In genomic region chr3:74019501-74019900, GRCm38 (mm10) we compare ENCODE assay signal across 26 mouse cellular contexts.
DNase-seq lines count a peak whose midpoint lies in the region; ATAC-seq and TF ChIP-seq lines count a peak whose summit lies in the region.
"Had no signal": no experiment of that assay in that cellular context is flagged by ENCODE, and none has a peak within 500 bp of the region (broad histone marks: within the 10 kb centered on the region; RNA-seq: fewer than 3 reads in every experiment).

No protein-coding gene starts in this region.

- no peak overlapping the region for H3K9ac ChIP-seq in forebrain, postnatal 0 days
- H3K9ac ChIP-seq: embryonic facial prominence, embryonic 12.5 days; embryonic facial prominence, embryonic 15.5 days; forebrain, embryonic 15.5 days; heart, embryonic 12.5 days; heart, embryonic 15.5 days; hindbrain, embryonic 13.5 days; intestine, embryonic 15.5 days had no signal

- H3K4me1 ChIP-seq in forebrain, postnatal 0 days (ENCODE audit: insufficient read depth), result no peaks in the 10 kb centered on the region
- H3K4me1 ChIP-seq in forebrain, embryonic 10.5 days, result no peaks in the 10 kb centered on the region
- H3K4me1 ChIP-seq: embryonic facial prominence, embryonic 12.5 days; embryonic facial prominence, embryonic 15.5 days; forebrain, embryonic 15.5 days; heart, embryonic 12.5 days; heart, embryonic 15.5 days; hindbrain, embryonic 10.5 days; hindbrain, embryonic 13.5 days; intestine, embryonic 15.5 days had no signal

- no peak for TF ChIP-seq CTCF in forebrain, postnatal 0 days (IDR thresholded peaks at IDR 0.05; ENCODE audit: low read depth)
- TF ChIP-seq CTCF in brain, embryonic 14.5 days (IDR thresholded peaks at IDR 0.05; ENCODE audit: borderline replicate concordance, extremely low read depth, insufficient read depth, insufficient read length), result no peak

- no peaks in the 10 kb centered on the region for H3K27me3 ChIP-seq in forebrain, postnatal 0 days (ENCODE audit: insufficient read depth, low read length)
- no peaks in the 10 kb centered on the region for H3K27me3 ChIP-seq in forebrain, embryonic 10.5 days (ENCODE audit: poor library complexity, severe bottlenecking)
- H3K27me3 ChIP-seq: embryonic facial prominence, embryonic 12.5 days; embryonic facial prominence, embryonic 15.5 days; forebrain, embryonic 15.5 days; heart, embryonic 12.5 days; heart, embryonic 15.5 days; hindbrain, embryonic 13.5 days; intestine, embryonic 15.5 days had no signal

- no peaks in the 10 kb centered on the region for H3K9me3 ChIP-seq in forebrain, postnatal 0 days (ENCODE audit: low read length)
- H3K9me3 ChIP-seq in forebrain, embryonic 10.5 days, result no peaks in the 10 kb centered on the region
- H3K9me3 ChIP-seq: embryonic facial prominence, embryonic 12.5 days; embryonic facial prominence, embryonic 15.5 days; forebrain, embryonic 15.5 days; heart, embryonic 12.5 days; heart, embryonic 15.5 days; hindbrain, embryonic 10.5 days; hindbrain, embryonic 13.5 days; intestine, embryonic 15.5 days had no signal

- no peak for TF ChIP-seq POLR2A in brain, embryonic 14.5 days (IDR thresholded peaks at IDR 0.05; ENCODE audit: borderline replicate concordance, extremely low read depth, insufficient read depth, insufficient read length, poor library complexity, severe bottlenecking)

- 53% methylated on average over 2 of the region's 2 CpGs for WGBS in forebrain, postnatal 0 days
- 93% methylated on average over 2 of the region's 2 CpGs for WGBS in forebrain, embryonic 10.5 days

- no peak overlapping the region for H3K4me2 ChIP-seq in forebrain, postnatal 0 days (ENCODE audit: low read depth)
- H3K4me2 ChIP-seq: embryonic facial prominence, embryonic 12.5 days; embryonic facial prominence, embryonic 15.5 days; forebrain, embryonic 15.5 days; heart, embryonic 12.5 days; heart, embryonic 15.5 days; hindbrain, embryonic 13.5 days; intestine, embryonic 15.5 days had no signal

- H3K36me3 ChIP-seq in forebrain, postnatal 0 days (ENCODE audit: insufficient read depth), result no peaks in the 10 kb centered on the region
- no peaks in the 10 kb centered on the region for H3K36me3 ChIP-seq in forebrain, embryonic 10.5 days (replicated peaks)
- H3K36me3 ChIP-seq: embryonic facial prominence, embryonic 12.5 days; embryonic facial prominence, embryonic 15.5 days; forebrain, embryonic 15.5 days; heart, embryonic 12.5 days; heart, embryonic 15.5 days; hindbrain, embryonic 10.5 days; hindbrain, embryonic 13.5 days; intestine, embryonic 15.5 days had no signal

- H3K27ac ChIP-seq in forebrain, postnatal 0 days (ENCODE audit: low read depth, low read length), result no peak overlapping the region
- H3K27ac ChIP-seq in forebrain, embryonic 10.5 days, result no peak overlapping the region
- H3K27ac ChIP-seq: embryonic facial prominence, embryonic 12.5 days; embryonic facial prominence, embryonic 15.5 days; forebrain, embryonic 15.5 days; heart, embryonic 15.5 days; hindbrain, embryonic 10.5 days; hindbrain, embryonic 13.5 days; intestine, embryonic 15.5 days had no signal

- H3K4me3 ChIP-seq in forebrain, postnatal 0 days (ENCODE audit: low read depth, low read length), result no peak overlapping the region
- H3K4me3 ChIP-seq in forebrain, embryonic 10.5 days, result no peak overlapping the region
- H3K4me3 ChIP-seq: embryonic facial prominence, embryonic 12.5 days; embryonic facial prominence, embryonic 15.5 days; forebrain, embryonic 15.5 days; heart, embryonic 12.5 days; heart, embryonic 15.5 days; hindbrain, embryonic 10.5 days; hindbrain, embryonic 13.5 days; intestine, embryonic 15.5 days had no signal

- ATAC-seq in forebrain, postnatal 0 days, result peak; percentile 53
- ATAC-seq: CD4-positive, CD25-positive, alpha-beta regulatory T cell, adult 4 months; forebrain, embryonic 15.5 days; hindbrain, embryonic 16.5 days; intestine, embryonic 15.5 days had no signal

- peak; percentile 3 for DNase-seq in forebrain, postnatal 0 days
- no peak for DNase-seq in forebrain, embryonic 10.5 days (ENCODE audit: extremely low spot score, low spot score)
- DNase-seq in brain, adult 2 months (ENCODE audit: low read depth, low spot score), result peak; percentile 19
- peak; percentile 28 for DNase-seq in brain, embryonic 14.5 days (ENCODE audit: low read depth)
- DNase-seq in right cerebral cortex, postnatal 25 days, result no peak
- DNase-seq in right cerebral cortex, postnatal 14 days, result no peak
- DNase-seq: adrenal gland, adult 2 months; adrenal gland, postnatal 14 days; cerebellum, adult 11 months; cerebellum, adult 2 months; cerebellum, adult 9-11 months; cerebellum, postnatal 25 days; gastrocnemius, postnatal 25 days; heart, adult 18-20 months; heart, postnatal 10 days; heart, postnatal 36 days had no signal

Comparison
In these comparisons a context has a peak if more than half of its experiments do, and no peak if none do; other contexts are left out.
1. DNase-seq: peak in forebrain, postnatal 0 days (single experiment), brain, adult 2 months (single experiment) and brain, embryonic 14.5 days (single experiment); none in forebrain, embryonic 10.5 days (single experiment), right cerebral cortex, postnatal 25 days (single experiment) and right cerebral cortex, postnatal 14 days (single experiment).